Mouse (Mus musculus): ENCODE measurements at regions not wholly inside any gene's neighbourhood (a gene's known extent, or its start where the extent isn't known, plus 50 kb on each side); places are given as distances from the start of the nearest gene placed in this dataset.
A peak's percentile ranks its signal among the peaks of the same experiment; 100 is the strongest.
"Not testable (repeated sequence)": the region's sequence is repeated elsewhere in the genome, so short reads cannot be mapped to it uniquely, and the experiment has no call there.

DNA sequence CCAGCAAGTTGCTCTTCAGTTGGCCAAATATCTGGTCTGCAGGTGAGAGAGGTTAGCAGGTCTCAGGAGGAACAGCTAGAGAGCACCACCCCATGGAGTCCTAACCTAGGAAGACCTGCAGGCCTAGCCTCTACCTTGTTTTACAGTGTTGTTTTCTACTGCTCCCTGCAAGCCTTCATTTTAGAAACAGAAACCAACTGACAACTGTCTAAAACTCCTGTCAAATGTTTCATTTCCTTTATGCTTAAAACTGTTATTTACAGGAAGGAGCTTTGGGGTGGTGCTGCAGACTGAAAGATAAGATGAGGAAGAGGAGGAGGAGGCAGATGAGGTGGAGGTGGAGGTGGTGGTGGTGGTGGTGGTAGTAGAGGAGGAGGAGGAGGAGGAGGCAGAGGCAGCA is 96.6 kb upstream of the Selenop start:
- Histone ChIP-seq H3K4me1 (ENCODE audit: insufficient read depth, low read depth, low read length) (no peaks in the 10 kb centered on the region), H3K4me2 (replicated peaks; ENCODE audit: low read depth, low read length) (no peak overlapping the region), H3K27ac (ENCODE audit: low read length) (no peak overlapping the region), H3K9ac (replicated peaks; ENCODE audit: low read depth) (no peak overlapping the region), H3K36me3 (ENCODE audit: insufficient read depth, low read length) (no peaks in the 10 kb centered on the region), H3K4me3 (ENCODE audit: low read depth, low read length) (no peak overlapping the region), H3K9me3 (ENCODE audit: low read length) (no peaks in the 10 kb centered on the region), H3K27me3 (replicated peaks; ENCODE audit: insufficient read depth, low read length) (no peaks in the 10 kb centered on the region)
- ATAC-seq, result no peak
- TF ChIP-seq EP300 (IDR thresholded peaks at IDR 0.05) (no peak), CTCF (IDR thresholded peaks at IDR 0.05) (no peak)
- DNase-seq (ENCODE audit: low spot score), result no peak

DNA sequence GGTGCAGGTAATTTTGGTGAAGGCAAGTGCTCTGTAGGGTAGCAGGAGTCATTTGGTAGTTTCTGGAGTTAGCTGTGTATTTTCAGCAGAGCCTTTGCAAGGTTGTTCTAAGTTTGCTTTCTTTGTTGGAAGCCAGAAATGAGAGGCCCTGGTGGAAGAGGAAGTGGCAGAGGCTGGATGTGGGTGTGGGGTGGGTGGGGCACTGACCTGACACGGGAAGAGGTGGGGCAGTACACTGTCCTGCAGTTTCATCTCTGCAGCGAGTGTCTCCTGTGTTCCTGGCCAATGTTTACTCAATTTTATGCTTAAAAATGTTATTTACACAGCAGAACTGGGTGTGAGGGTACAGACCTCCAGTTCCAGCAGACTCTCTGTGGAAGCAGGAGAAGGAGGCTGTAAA is 94.3 kb upstream of the Selenop start:
- Histone ChIP-seq H3K4me3 (ENCODE audit: low read depth, low read length) (no peak overlapping the region), H3K27ac (ENCODE audit: low read length) (no peak overlapping the region), H3K4me1 (ENCODE audit: insufficient read depth, low read depth, low read length) (no peaks in the 10 kb centered on the region), H3K4me2 (replicated peaks; ENCODE audit: low read depth, low read length) (no peak overlapping the region), H3K9ac (replicated peaks; ENCODE audit: low read depth) (no peak overlapping the region), H3K36me3 (ENCODE audit: insufficient read depth, low read length) (no peaks in the 10 kb centered on the region), H3K27me3 (replicated peaks; ENCODE audit: insufficient read depth, low read length) (no peaks in the 10 kb centered on the region), H3K9me3 (ENCODE audit: low read length) (no peaks in the 10 kb centered on the region)
- no peak for ATAC-seq
- no peak for TF ChIP-seq EP300 (IDR thresholded peaks at IDR 0.05)
- no peak for TF ChIP-seq CTCF (IDR thresholded peaks at IDR 0.05)
- DNase-seq (ENCODE audit: low spot score), result no peak
- 32% methylated on average over 2 of the region's 2 CpGs for WGBS

DNA sequence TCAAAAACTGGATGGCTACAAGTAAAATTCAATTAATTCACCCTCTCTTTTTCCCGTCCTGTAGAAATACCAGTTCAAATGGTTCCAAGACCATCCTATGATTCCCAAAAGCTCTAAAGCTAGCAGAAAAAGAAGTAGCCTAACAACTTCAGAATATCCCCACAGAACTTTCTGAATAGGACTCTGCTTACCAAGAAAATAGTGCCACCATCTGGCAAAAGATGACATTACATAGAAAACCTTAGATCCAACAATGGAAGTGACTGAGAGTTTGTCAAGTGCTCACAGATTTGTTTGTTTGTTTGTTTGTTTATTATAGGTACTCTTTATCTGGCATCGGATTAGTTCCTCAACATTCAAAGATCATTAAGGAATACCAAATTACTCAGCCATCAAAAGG is 93.5 kb upstream of the Selenop start:
- H3K27ac ChIP-seq (ENCODE audit: low read length), result no peak overlapping the region
- 44% methylated on average over 2 of the region's 2 CpGs for WGBS
- H3K4me1 ChIP-seq (ENCODE audit: insufficient read depth, low read depth, low read length), result no peaks in the 10 kb centered on the region
- H3K4me3 ChIP-seq (ENCODE audit: low read depth, low read length), result no peak overlapping the region
- TF ChIP-seq EP300 (IDR thresholded peaks at IDR 0.05) (no peak), CTCF (IDR thresholded peaks at IDR 0.05) (peak; percentile 48)
- no peak overlapping the region for H3K9ac ChIP-seq (replicated peaks; ENCODE audit: low read depth)
- H3K27me3 ChIP-seq (replicated peaks; ENCODE audit: insufficient read depth, low read length), result no peaks in the 10 kb centered on the region
- peak; percentile 36 for DNase-seq (ENCODE audit: low spot score)
- H3K9me3 ChIP-seq (ENCODE audit: low read length), result no peaks in the 10 kb centered on the region
- H3K36me3 ChIP-seq (ENCODE audit: insufficient read depth, low read length), result no peaks in the 10 kb centered on the region
- no peak overlapping the region for H3K4me2 ChIP-seq (replicated peaks; ENCODE audit: low read depth, low read length)
- ATAC-seq, result no peak

DNA sequence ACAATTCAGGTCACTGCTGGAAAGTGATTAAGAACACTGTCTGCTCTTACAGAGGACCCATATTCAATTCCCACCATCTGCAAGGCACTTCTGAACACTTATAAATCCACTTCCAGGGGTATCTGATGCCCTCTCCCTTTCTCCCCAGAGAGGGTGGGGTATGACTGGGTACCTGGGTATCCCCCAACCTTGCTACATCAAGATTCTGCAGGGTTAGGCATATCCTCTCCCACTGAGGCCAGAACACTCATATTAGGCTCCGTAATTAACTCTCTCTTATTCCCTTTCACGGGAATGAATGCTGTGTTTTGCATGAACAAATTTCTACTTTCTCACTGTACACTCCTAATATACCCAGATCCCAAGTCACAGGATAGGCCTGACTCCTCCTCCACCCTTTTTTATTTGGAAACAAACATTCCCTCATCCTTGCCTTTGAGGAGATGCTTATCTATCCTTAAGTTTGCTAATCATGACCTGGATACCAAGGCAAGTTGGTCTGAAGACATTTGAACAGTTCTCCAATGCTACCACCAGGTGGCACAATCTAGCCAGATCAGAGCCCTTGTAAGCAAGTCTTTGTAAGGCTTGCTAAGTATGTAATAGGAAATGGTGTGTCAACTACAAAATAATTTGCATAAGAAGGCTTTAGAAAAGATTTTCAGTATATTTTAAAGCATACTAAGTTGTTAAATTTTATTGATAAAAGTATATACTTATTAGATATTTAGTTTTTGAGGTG is 66.3 kb upstream of the Selenop start:
- DNase-seq (ENCODE audit: low spot score) (peak; percentile 88), ATAC-seq (no peak)
- Histone ChIP-seq H3K4me2 (replicated peaks; ENCODE audit: low read depth, low read length) (no peak overlapping the region), H3K27me3 (replicated peaks; ENCODE audit: insufficient read depth, low read length) (no peaks in the 10 kb centered on the region), H3K36me3 (ENCODE audit: insufficient read depth, low read length) (no peaks in the 10 kb centered on the region), H3K9me3 (ENCODE audit: low read length) (no peaks in the 10 kb centered on the region), H3K4me1 (ENCODE audit: insufficient read depth, low read depth, low read length) (no peaks in the 10 kb centered on the region), H3K9ac (replicated peaks; ENCODE audit: low read depth) (no peak overlapping the region), H3K27ac (ENCODE audit: low read length) (no peak overlapping the region), H3K4me3 (ENCODE audit: low read depth, low read length) (no peak overlapping the region)
- TF ChIP-seq CTCF (IDR thresholded peaks at IDR 0.05), result peak; percentile 92
- no peak for TF ChIP-seq EP300 (IDR thresholded peaks at IDR 0.05)
- 86% methylated on average over 2 of the region's 2 CpGs for WGBS

DNA sequence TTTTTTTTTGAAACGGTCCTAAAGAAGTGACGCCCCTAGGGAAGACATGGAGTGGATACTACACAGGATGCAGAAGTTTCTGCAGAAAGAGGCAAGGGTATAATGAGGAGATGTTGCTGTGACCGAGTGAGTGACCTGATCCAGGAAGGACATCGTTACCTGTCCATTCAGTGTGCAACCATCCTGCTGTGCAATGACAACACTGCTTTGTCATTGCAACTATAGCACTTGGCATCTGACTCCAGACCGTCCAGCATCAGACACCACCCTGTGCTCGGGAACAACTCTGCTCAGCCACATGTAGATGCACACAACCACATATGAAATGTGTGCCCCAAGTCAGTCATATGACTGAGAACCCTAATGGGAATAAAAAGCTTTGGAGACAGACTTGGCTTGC is 62.8 kb upstream of the Selenop start:
- no peaks in the 10 kb centered on the region for H3K4me1 ChIP-seq (ENCODE audit: insufficient read depth, low read depth, low read length)
- WGBS, result 77% methylated on average over 6 of the region's 6 CpGs
- H3K4me2 ChIP-seq (replicated peaks; ENCODE audit: low read depth, low read length), result no peak overlapping the region
- no peak overlapping the region for H3K9ac ChIP-seq (replicated peaks; ENCODE audit: low read depth)
- no peak overlapping the region for H3K27ac ChIP-seq (ENCODE audit: low read length)
- H3K36me3 ChIP-seq (ENCODE audit: insufficient read depth, low read length), result no peaks in the 10 kb centered on the region
- no peak for DNase-seq (ENCODE audit: low spot score)
- no peak for TF ChIP-seq EP300 (IDR thresholded peaks at IDR 0.05)
- TF ChIP-seq CTCF (IDR thresholded peaks at IDR 0.05), result no peak
- H3K9me3 ChIP-seq (ENCODE audit: low read length), result no peaks in the 10 kb centered on the region
- no peak overlapping the region for H3K4me3 ChIP-seq (ENCODE audit: low read depth, low read length)
- H3K27me3 ChIP-seq (replicated peaks; ENCODE audit: insufficient read depth, low read length), result no peaks in the 10 kb centered on the region
- ATAC-seq, result no peak

DNA sequence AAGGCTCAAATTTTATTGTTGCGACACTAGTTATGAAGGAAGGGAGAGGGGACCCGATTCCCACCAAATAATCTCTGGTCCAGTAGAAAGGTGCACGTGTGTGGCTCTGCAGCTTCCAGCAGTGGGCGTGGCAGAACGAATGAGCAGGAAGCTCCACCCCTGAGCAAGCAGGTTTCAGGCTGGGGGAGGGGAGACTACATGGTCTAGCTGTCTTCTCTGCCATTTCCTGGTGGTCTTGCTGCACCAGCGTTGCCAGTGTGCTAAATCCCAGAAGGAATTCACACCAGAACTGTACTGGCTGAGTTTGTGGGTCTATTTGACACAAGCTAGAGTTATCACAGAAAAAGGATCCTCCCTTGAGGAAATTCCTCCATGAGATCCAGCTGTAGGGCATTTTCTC is 62.3 kb upstream of the Selenop start:
- H3K4me1 ChIP-seq (ENCODE audit: insufficient read depth, low read depth, low read length); H3K9ac ChIP-seq (replicated peaks; ENCODE audit: low read depth); ATAC-seq; H3K4me3 ChIP-seq (ENCODE audit: low read depth, low read length); H3K27me3 ChIP-seq (replicated peaks; ENCODE audit: insufficient read depth, low read length); H3K27ac ChIP-seq (ENCODE audit: low read length); DNase-seq (ENCODE audit: low spot score); H3K36me3 ChIP-seq (ENCODE audit: insufficient read depth, low read length); H3K4me2 ChIP-seq (replicated peaks; ENCODE audit: low read depth, low read length); H3K9me3 ChIP-seq (ENCODE audit: low read length): not testable (repeated sequence)
- WGBS, result 66% methylated on average over 6 of the region's 6 CpGs

DNA sequence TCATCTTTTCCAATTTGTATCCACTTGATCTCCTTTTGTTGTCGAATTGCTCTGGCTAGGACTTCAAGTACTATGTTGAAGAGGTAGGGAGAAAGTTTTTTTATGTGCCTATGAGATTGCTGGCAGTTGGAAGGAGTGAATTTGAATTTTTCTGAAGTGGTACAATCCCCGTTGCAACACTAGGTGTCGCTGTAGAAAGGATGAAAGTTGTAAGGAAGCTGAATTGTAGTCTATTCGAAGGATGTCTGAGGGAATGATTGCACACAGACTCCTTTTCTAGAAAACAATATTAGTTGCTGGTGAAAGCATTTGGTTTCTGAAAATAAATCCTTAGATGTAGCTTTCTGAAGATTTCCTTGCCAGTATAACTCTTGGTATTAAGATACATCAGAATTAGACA is 54.6 kb upstream of the Selenop start:
- DNase-seq (ENCODE audit: low spot score) (peak; percentile 85), ATAC-seq (no peak)
- no peak overlapping the region for H3K9ac ChIP-seq (replicated peaks; ENCODE audit: low read depth)
- no peak overlapping the region for H3K27ac ChIP-seq (ENCODE audit: low read length)
- H3K9me3 ChIP-seq (ENCODE audit: low read length), result no peaks in the 10 kb centered on the region
- no peak overlapping the region for H3K4me2 ChIP-seq (replicated peaks; ENCODE audit: low read depth, low read length)
- H3K36me3 ChIP-seq (ENCODE audit: insufficient read depth, low read length), result no peaks in the 10 kb centered on the region
- 5% methylated on average over 4 of the region's 4 CpGs for WGBS
- H3K4me3 ChIP-seq (ENCODE audit: low read depth, low read length), result no peak overlapping the region
- no peaks in the 10 kb centered on the region for H3K4me1 ChIP-seq (ENCODE audit: insufficient read depth, low read depth, low read length)
- no peaks in the 10 kb centered on the region for H3K27me3 ChIP-seq (replicated peaks; ENCODE audit: insufficient read depth, low read length)
- no peak for TF ChIP-seq EP300 (IDR thresholded peaks at IDR 0.05)
- peak; percentile 83 for TF ChIP-seq CTCF (IDR thresholded peaks at IDR 0.05)
